Mouse (Mus musculus): ENCODE measurements at regions not wholly inside any gene's neighbourhood (a gene's known extent, or its start where the extent isn't known, plus 50 kb on each side); places are given as distances from the start of the nearest gene placed in this dataset.

DNA sequence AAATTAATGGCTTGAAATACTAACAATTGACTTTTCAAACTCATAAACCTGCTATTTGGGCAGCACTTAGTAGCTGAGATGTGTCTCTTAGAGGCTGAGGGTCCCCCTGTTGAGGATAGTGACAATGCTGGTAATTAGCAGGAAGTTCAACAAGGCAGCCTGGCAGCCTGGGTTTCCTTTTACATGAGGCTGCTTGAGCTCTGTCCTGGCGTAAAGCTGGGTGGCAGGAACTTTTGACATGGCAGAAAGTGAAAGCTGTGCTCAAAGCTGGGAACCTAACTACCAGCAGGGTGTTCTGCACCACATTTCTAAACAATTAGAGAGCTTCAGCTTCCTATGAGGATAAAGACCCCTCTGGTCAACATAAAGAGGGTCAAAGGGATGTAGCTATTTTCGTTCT, 194.5 kb downstream of the Etaa1 start:
- DNase-seq = no peak

GRCm38 (mm10) chr11:17763411-17763810, 190.3 kb downstream of the Etaa1 start:
- no peak for DNase-seq

DNA sequence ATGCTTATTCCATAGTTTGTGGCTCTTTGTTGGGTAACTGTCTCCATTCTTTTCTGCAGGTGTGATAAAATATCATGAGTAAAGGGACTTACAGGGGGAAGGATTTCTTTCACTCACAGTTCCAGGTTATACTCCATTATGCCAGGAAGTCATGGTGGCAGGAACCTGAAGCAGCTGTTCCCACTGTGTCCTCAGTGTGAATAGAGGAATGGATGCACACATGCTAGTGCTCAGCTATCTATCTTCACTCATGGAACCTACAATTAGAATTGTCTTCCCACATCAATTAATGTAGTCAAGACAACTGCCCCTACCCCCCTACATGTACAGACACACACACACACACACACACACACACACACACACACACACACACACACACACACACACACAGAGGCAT, 189.5 kb downstream of the Etaa1 start:
- DNase-seq = no peak

DNA sequence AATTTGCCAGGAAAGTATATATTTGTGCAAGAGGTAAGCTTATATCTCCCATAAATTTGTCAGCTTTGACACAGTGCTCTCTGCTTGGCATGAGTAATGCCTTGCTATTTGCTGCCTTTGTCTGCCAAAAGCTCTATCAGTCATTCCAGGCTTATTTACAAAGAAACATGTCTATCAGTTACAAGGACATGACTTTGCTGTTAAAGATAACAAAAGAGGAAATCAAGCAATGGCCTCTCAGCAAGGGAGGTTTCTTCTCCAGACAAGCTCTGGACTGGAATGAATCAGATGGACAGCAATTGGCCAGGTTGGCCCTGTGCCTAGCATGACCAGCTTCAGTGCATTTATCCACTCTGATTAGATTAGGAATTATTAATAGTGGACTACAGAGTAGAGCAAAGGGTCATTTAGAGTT, 185.3 kb downstream of the Etaa1 start:
- peak; percentile 58 for DNase-seq

DNA sequence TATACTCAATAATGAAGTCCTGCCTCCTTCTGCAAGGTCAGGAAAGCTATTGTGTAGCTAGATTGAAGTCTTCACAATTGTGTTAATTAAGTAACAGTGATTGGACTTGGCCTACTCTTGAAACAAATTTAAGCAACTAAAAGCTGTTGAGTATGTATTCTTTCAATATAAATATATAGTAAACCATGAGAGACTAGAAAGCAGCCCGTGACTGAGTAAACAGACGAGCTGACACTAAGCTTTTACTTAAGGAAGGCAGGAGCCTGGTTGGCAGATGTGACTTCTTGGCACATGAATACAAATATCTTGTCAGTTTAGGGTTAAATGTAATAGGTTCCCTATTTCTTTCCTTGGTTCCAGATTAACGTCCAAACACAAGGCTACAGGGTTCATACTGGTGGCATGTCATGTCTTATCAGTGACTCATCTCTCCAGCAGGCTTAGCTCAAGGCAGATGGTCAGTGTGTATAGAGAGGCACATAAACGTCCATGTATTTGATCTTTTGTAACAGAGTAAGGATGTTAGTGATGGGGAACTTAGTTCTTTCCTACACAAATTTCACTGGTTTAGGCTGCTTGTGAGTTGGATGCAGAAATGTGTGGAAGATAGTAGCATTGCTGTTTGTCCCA, 184.7 kb downstream of the Etaa1 start:
- DNase-seq = no peak

DNA sequence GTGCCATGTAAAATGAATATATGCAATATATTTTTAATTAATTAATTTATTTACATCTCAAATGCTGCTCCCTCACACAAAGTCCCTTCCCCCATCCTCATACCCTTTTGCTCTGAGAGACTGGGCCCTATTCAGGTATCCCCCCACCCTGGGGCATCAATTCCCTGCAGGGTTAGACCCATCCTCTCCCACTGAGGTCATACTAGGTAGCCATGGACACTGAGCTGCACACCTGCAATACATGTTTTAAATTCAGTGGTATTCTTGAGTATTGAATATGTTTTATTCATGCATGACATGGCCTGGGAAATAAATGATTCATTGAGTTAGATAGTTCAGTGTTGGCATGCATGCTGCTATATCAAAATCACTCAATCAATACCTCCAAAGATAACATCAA, 156.0 kb downstream of the Etaa1 start:
- no peak for DNase-seq

DNA sequence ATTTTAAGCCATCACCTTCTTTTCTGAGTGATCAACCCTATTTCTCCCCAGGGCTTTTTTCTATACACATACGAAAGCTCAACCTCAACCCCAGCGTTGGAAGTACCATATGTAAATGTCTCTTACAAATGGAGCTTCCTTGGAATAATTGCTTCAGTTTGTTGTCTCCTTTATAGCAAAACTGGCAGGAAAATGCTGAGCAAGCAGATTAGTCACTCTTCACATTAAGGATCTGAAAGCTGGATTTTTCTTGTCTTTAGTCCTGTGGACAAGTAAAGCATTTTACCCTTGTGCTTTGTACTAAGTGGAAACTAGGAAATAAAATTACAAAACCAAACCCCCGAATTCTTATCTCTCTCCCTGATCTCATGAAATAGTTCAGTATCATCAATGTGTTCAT, 145.8 kb downstream of the Etaa1 start:
- DNase-seq = no peak

GRCm38 (mm10) chr11:17811829-17812559, 141.7 kb downstream of the Etaa1 start:
- no peak for DNase-seq

DNA sequence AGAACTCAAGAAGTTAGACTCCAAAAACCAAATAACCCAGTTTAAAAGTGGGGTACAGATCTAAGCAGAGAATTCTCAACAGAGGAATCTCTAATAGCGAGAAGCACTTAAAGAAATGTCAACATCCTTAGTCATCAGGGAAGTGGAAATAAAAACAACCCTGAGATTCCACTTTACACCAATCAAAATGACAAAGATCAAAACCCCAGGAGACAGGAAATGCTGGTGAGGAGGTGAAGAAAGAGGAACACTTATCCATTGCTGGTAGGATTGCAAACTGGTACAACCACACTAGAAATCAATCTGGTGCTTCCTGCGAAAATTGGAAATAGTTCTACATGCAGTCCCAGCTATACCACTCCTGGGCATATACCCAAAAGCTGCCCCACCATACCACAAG, 111.0 kb downstream of the Etaa1 start:
- no peak for DNase-seq

- DNase-seq = peak; percentile 17
These were observed 101.3 kb downstream of the Etaa1 start for GRCm38 (mm10) chr11:17852405-17852804.

DNA sequence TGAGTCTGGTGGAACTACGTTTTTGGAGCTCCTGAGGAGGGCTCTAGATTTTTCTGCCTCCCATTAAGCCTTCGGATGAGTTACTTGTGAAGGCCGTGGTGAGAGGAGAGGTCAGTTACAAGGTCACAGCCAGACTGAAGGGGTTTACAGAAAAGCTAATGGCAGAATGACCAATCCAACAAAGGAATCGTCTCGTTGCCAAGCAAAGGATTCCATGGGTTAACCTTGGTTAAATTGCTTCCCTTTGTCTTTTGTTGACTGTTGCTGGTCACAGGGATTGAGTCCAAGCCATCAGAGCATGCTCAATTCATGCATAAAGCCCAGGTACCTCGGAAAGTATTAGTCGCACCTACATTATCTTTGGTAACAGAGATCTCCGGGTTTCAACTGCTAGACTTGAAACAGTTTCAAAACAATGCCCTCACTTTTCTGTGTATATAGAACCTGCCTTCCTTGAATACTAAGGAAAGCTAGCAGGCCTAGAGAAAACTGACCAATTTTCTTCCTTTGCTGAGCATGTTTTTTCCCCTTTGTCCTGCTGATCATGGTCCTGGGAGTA, 100.3 kb downstream of the Etaa1 start:
- DNase-seq = no peak

DNA sequence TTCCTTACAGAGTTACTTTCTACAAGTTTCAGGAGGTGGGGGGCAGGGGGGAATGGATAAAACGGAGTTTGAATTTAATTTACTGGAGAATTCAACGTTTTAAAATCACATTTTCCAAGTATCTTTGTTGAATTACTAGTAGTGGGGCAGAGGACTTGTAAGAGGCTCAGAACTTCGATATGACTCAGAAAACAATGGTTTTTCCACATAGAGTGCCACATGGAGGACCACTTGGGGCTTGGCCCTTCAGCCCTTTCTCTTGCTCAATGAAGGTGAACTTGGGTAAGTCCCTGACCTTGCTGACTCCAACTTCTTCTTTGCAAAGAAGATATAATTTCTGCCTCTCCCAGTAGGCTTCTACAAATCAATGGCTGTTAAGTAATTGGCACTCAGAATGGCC, 99.8 kb downstream of the Etaa1 start:
- no peak for DNase-seq

GRCm38 (mm10) chr11:17859364-17860131, 94.1 kb downstream of the Etaa1 start:
- DNase-seq = peak; percentile 16

- DNase-seq = no peak
These were observed 88.8 kb downstream of the Etaa1 start for GRCm38 (mm10) chr11:17864833-17865397.

DNA sequence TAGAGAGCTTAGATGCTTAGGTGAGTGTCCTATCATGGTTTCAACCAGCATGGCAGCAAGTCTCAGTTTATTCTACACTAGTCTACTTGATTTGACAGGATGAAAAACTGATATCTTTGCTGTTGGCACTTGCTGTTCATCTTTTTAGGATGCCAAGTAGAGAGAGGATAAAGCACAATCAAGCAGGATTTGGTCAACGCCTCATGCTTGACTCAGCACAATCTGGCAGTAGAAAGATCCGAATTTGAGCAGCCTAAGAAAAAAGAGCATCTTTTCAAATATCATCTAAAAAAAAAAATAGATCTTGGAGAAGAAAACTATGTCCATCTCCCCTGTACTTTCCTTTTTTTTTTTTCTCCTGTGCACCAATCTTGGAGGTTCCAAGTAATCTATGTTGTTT, 83.0 kb downstream of the Etaa1 start:
- DNase-seq = no peak

DNA sequence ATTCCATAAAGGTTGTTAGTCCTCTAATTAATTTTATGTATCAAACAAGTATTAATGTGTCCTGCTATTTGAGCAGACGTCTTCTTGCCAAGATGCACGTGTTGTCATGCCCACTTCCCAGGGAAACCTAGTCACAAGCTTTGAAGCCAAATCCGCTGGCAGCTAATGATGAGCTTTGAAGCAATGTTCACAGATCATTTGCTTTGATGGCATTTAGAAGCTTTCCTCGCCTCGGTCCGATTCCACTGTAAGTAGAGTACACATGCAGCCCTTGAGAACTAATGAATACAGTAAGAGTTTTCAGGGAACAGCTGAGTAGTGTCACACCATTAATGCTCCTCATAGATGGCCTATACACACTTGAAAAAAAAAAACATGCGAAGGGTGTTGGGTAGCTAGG, 81.8 kb downstream of the Etaa1 start:
- no peak for DNase-seq

- no peak for DNase-seq
These were observed 70.4 kb downstream of the Etaa1 start for GRCm38 (mm10) chr11:17883276-17883675.
